Mouse (Mus musculus): ENCODE measurements at regions not wholly inside any gene's neighbourhood (a gene's known extent, or its start where the extent isn't known, plus 50 kb on each side); places are given as distances from the start of the nearest gene placed in this dataset.

- DNase-seq = peak; percentile 76
Measured at GRCm38 (mm10) chr10:83819266-83819949, 96.7 kb downstream of the 1500009L16Rik start.

- no peak for DNase-seq
Measured at GRCm38 (mm10) chr10:83819950-83820275, 97.2 kb downstream of the 1500009L16Rik start.

- DNase-seq = no peak
Measured at GRCm38 (mm10) chr10:83821089-83821488, 98.4 kb downstream of the 1500009L16Rik start.

- DNase-seq = no peak
Measured at GRCm38 (mm10) chr10:83826105-83826504, 103.4 kb downstream of the 1500009L16Rik start.

- DNase-seq = no peak
Measured at GRCm38 (mm10) chr10:83836351-83836750, 113.7 kb downstream of the 1500009L16Rik start.

GRCm38 (mm10) chr10:83840226-83840625 is 117.6 kb downstream of the 1500009L16Rik start:
- no peak for DNase-seq

GRCm38 (mm10) chr10:83850881-83851280 is 128.2 kb downstream of the 1500009L16Rik start:
- DNase-seq = no peak

- no peak for DNase-seq
Measured at GRCm38 (mm10) chr10:83852194-83852593, 129.5 kb downstream of the 1500009L16Rik start.

GRCm38 (mm10) chr10:83852806-83853205 is 130.1 kb downstream of the 1500009L16Rik start:
- DNase-seq = no peak

- peak; percentile 11 for DNase-seq
Measured at GRCm38 (mm10) chr10:83857794-83858442, 135.3 kb downstream of the 1500009L16Rik start.

- DNase-seq = peak; percentile 8
Measured at GRCm38 (mm10) chr10:83858689-83859088, 136.0 kb downstream of the 1500009L16Rik start.

GRCm38 (mm10) chr10:83859633-83860032 is 137.0 kb downstream of the 1500009L16Rik start:
- DNase-seq = no peak

- peak; percentile 36 for DNase-seq
Measured at GRCm38 (mm10) chr10:83861574-83862190, 139.0 kb downstream of the 1500009L16Rik start.

GRCm38 (mm10) chr10:83864591-83864990 is 141.9 kb downstream of the 1500009L16Rik start:
- DNase-seq = peak; percentile 6

- no peak for DNase-seq
Measured at GRCm38 (mm10) chr10:83865929-83866328, 143.3 kb downstream of the 1500009L16Rik start.

- DNase-seq = no peak
Measured at GRCm38 (mm10) chr10:83871736-83872400, 149.2 kb downstream of the 1500009L16Rik start.

- DNase-seq = no peak
Measured at GRCm38 (mm10) chr10:83878745-83879144, 156.1 kb downstream of the 1500009L16Rik start.

- no peak for DNase-seq
Measured at GRCm38 (mm10) chr10:83882119-83882890, 159.6 kb downstream of the 1500009L16Rik start.

- no peak for DNase-seq
Measured at GRCm38 (mm10) chr10:83882891-83883185, 160.2 kb downstream of the 1500009L16Rik start.

GRCm38 (mm10) chr10:83884553-83884952 is 161.9 kb downstream of the 1500009L16Rik start:
- no peak for DNase-seq

- no peak for DNase-seq
Measured at GRCm38 (mm10) chr10:83888587-83888986, 165.9 kb downstream of the 1500009L16Rik start.

- no peak for DNase-seq
Measured at GRCm38 (mm10) chr10:83895741-83896150, 173.1 kb downstream of the 1500009L16Rik start.
